Mouse (Mus musculus) limb, embryonic 14.5 days (tissue): Measurements from ENCODE around the gene Cntrob. TPM values are rescaled to one million over a fixed set of nuclear protein-coding genes. Genes with fewer than 3 reads are reported as not detected.

Experiments
- ATAC-seq: fragments of 200-750 bp; cut with Nextera tagmentation; 2 replicates; pipeline ENCODE4 v1.8.0; 2017; ENCODE audit warnings: low read depth, moderate number of reproducible peaks, moderate TSS enrichment; ENCODE audit not compliant: low FRiP score
- DNase-seq: peaks from one replicate; pipeline ENCODE4 v3.0.0-alpha.2; 2015; ENCODE audit warnings: low spot score
- H3K27ac ChIP-seq: fragments of 300-500 bp; sonication (generic); replicated peaks from 2 replicates; pipeline ENCODE4 v1.5.1; 2014; ENCODE audit warnings: low read depth, mild to moderate bottlenecking, low read length, moderate library complexity, mixed read lengths
- H3K27me3 ChIP-seq: fragments of 300-500 bp; sonication (generic); 2 replicates; pipeline ENCODE4 v1.6.1; 2014; ENCODE audit warnings: low read length, mixed read lengths; ENCODE audit not compliant: control insufficient read depth, insufficient read depth
- H3K36me3 ChIP-seq: fragments of 300-500 bp; sonication (generic); 2 replicates; pipeline ENCODE4 v1.6.1; 2014; ENCODE audit warnings: mild to moderate bottlenecking, low read length, moderate library complexity, mixed read lengths; ENCODE audit not compliant: control insufficient read depth, insufficient read depth
- H3K4me1 ChIP-seq: fragments of 300-500 bp; sonication (generic); 2 replicates; pipeline ENCODE4 v1.6.1; 2014; ENCODE audit warnings: antibody characterized with exemption, low read length, mixed read lengths; ENCODE audit not compliant: control insufficient read depth, insufficient read depth
- H3K4me2 ChIP-seq: fragments of 300-500 bp; sonication (generic); replicated peaks from 2 replicates; pipeline ENCODE4 v1.6.1; 2014; ENCODE audit warnings: low read depth, mild to moderate bottlenecking, low read length, moderate library complexity; ENCODE audit not compliant: severe bottlenecking
- H3K4me3 ChIP-seq: fragments of 300-500 bp; sonication (generic); replicated peaks from 2 replicates; pipeline ENCODE4 v1.5.1; 2014; ENCODE audit warnings: low read length
- H3K9ac ChIP-seq: fragments of 300-500 bp; sonication (generic); 2 replicates; pipeline ENCODE4 v1.6.1; 2014; ENCODE audit warnings: mild to moderate bottlenecking, low read depth, low read length, moderate library complexity; ENCODE audit not compliant: severe bottlenecking
- H3K9me3 ChIP-seq: fragments of 300-500 bp; sonication (generic); 2 replicates; pipeline ENCODE4 v1.6.1; 2016; ENCODE audit warnings: low read length; ENCODE audit not compliant: control insufficient read depth
- POLR2A ChIP-seq: fragments of 200-500 bp; IDR thresholded peaks from 2 replicates; pipeline ENCODE4 v1.8.0; 2012; ENCODE audit warnings: inconsistent platforms, mild to moderate bottlenecking, moderate library complexity, borderline replicate concordance; ENCODE audit not compliant: insufficient read depth, insufficient read length; ENCODE audit errors: extremely low read depth
- WGBS: fragments of 180-500 bp; shearing (Covaris S2); extraction: QIAGEN DNeasy Blood & Tissue Kit; methylation state at CpG from one replicate; pipeline ENCODE4 v1.1.7; 2014; 5-methylcytosine and 5-hydroxymethylcytosine counted together
- polyA plus RNA-seq, 2 experiments: library from polyadenylated mRNA; depleted of rRNA in 1 of 2; stranded (reverse) in 1 of 2; unstranded in 1 of 2; fragments of >200 nt; fragmentation: Nextera tagmentation in 1 of 2; extraction: Ambion mirVana in 1 of 2; gene quantifications; 2 replicates each; pipeline versions ENCODE4 v1.2.1 to v1.2.3; 2012 to 2014

The Cntrob gene
- polyA plus RNA-seq, 2 experiments: 14.6 to 44.0 TPM

- Histone ChIP-seq H3K9me3 (no peaks in the 10 kb centered on the region), H3K27ac (no peak overlapping the region), H3K4me3 (no peak overlapping the region), H3K4me1 (no peaks in the 10 kb centered on the region), H3K36me3 (peaks cover 48% of the 10 kb centered on the region), H3K9ac (no peak overlapping the region), H3K27me3 (no peaks in the 10 kb centered on the region), H3K4me2 (no peak overlapping the region)
- no peak for TF ChIP-seq POLR2A
- DNase-seq (no peak), ATAC-seq (no peak)
- 98% methylated on average over 2 of the region's 2 CpGs for WGBS
These were observed 25.8 kb downstream of the Cntrob start for GRCm38 (mm10) chr11:69297799-69298198.

- no peak for TF ChIP-seq POLR2A
- Histone ChIP-seq H3K4me3 (no peak overlapping the region), H3K36me3 (peaks cover 26% of the 10 kb centered on the region), H3K27ac (no peak overlapping the region), H3K9me3 (no peaks in the 10 kb centered on the region), H3K27me3 (no peaks in the 10 kb centered on the region), H3K4me1 (no peaks in the 10 kb centered on the region), H3K4me2 (no peak overlapping the region), H3K9ac (no peak overlapping the region)
- DNase-seq (no peak), ATAC-seq (no peak)
- WGBS: 83% methylated on average over 3 of the region's 3 CpGs
These were observed 28.3 kb downstream of the Cntrob start for GRCm38 (mm10) chr11:69295286-69295685.

GRCm38 (mm10) chr11:69291111-69291510, 32.5 kb downstream of the Cntrob start:
- no peak for ATAC-seq
- Histone ChIP-seq H3K27me3 (no peaks in the 10 kb centered on the region), H3K36me3 (no peaks in the 10 kb centered on the region), H3K9me3 (no peaks in the 10 kb centered on the region), H3K4me3 (no peak overlapping the region), H3K9ac (no peak overlapping the region), H3K4me1 (no peaks in the 10 kb centered on the region), H3K27ac (no peak overlapping the region), H3K4me2 (no peak overlapping the region)
- no peak for DNase-seq
- no peak for TF ChIP-seq POLR2A
- 96% methylated on average over 5 of the region's 5 CpGs for WGBS

- no peak for TF ChIP-seq POLR2A
- Histone ChIP-seq H3K36me3 (no peaks in the 10 kb centered on the region), H3K4me1 (no peaks in the 10 kb centered on the region), H3K9ac (no peak overlapping the region), H3K27ac (no peak overlapping the region), H3K9me3 (no peaks in the 10 kb centered on the region), H3K4me3 (no peak overlapping the region), H3K27me3 (no peaks in the 10 kb centered on the region), H3K4me2 (no peak overlapping the region)
- no peak for ATAC-seq
- DNase-seq: no peak
- 55% methylated on average over 5 of the region's 5 CpGs for WGBS
These were observed 46.3 kb downstream of the Cntrob start for GRCm38 (mm10) chr11:69277267-69277666.

- 65% methylated on average over 2 of the region's 2 CpGs for WGBS
- no peaks in the 10 kb centered on the region for H3K4me1 ChIP-seq
- TF ChIP-seq POLR2A: no peak
- H3K27me3 ChIP-seq: no peaks in the 10 kb centered on the region
- ATAC-seq: no peak
- no peak overlapping the region for H3K9ac ChIP-seq
- H3K4me2 ChIP-seq: no peak overlapping the region
- no peak overlapping the region for H3K4me3 ChIP-seq
- H3K9me3 ChIP-seq: no peaks in the 10 kb centered on the region
- no peak for DNase-seq
- H3K27ac ChIP-seq: no peak overlapping the region
- no peaks in the 10 kb centered on the region for H3K36me3 ChIP-seq
These were observed 47.5 kb downstream of the Cntrob start for GRCm38 (mm10) chr11:69276081-69276480.

- H3K27me3 ChIP-seq: no peaks in the 10 kb centered on the region
- DNase-seq (no peak), ATAC-seq (no peak)
- no peaks in the 10 kb centered on the region for H3K36me3 ChIP-seq
- 64% methylated on average over 6 of the region's 6 CpGs for WGBS
- no peak overlapping the region for H3K4me3 ChIP-seq
- H3K4me2 ChIP-seq: no peak overlapping the region
- no peak overlapping the region for H3K27ac ChIP-seq
- H3K9me3 ChIP-seq: no peaks in the 10 kb centered on the region
- no peaks in the 10 kb centered on the region for H3K4me1 ChIP-seq
- no peak overlapping the region for H3K9ac ChIP-seq
- TF ChIP-seq POLR2A: no peak
These were observed 47.9 kb downstream of the Cntrob start for GRCm38 (mm10) chr11:69275650-69276049.
